Mouse (Mus musculus) brain, embryonic 14.5 days (tissue): Measurements from ENCODE around the gene Olfr1499.

Experiments used
- CTCF ChIP-seq: fragments of 200-500 bp; IDR thresholded peaks from 2 replicates; pipeline ENCODE4 v1.5.1; 2012; ENCODE audit warnings: inconsistent platforms, mild to moderate bottlenecking, moderate library complexity, borderline replicate concordance; ENCODE audit not compliant: insufficient read depth, insufficient read length; ENCODE audit errors: extremely low read depth
- POLR2A ChIP-seq: fragments of 200-500 bp; IDR thresholded peaks from 2 replicates; pipeline ENCODE4 v1.6.1; 2012; ENCODE audit warnings: mild to moderate bottlenecking, inconsistent platforms, borderline replicate concordance; ENCODE audit not compliant: poor library complexity, insufficient read depth, insufficient read length, severe bottlenecking; ENCODE audit errors: extremely low read depth

DNA sequence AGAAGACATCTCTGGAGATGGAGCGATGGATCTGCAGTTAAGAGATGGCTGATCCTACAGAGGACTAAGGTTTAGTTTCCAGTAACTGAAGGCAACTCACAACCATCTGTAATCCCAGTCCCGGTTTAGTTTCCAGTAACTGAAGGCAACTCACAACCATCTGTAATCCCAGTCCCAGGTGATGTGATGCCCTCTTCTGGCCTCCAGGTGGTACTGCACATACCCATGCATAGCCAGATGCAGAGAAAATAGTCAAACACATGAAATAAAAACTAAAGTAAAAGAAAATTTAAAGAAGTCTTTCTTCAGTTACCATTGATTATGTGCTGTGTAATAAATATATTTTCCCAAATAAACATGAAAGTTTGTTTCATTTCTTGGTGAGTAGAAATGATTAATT lies 6.4 kb downstream of the Olfr1499 start:
- TF ChIP-seq POLR2A (no peak), CTCF (peak; percentile 8; the same call in 1 of the 2 replicates)
